Mouse (Mus musculus): ENCODE results near the gene Spns1. TPM values are rescaled to one million over a fixed set of nuclear protein-coding genes. Genes with fewer than 3 reads are reported as not detected.
A peak's percentile ranks its signal among the peaks of the same experiment; 100 is the strongest.
"Not testable (repeated sequence)": the region's sequence is repeated elsewhere in the genome, so short reads cannot be mapped to it uniquely, and the experiment has no call there.

The Spns1 gene
- polyA plus RNA-seq, 1 experiment: 246 TPM

DNA sequence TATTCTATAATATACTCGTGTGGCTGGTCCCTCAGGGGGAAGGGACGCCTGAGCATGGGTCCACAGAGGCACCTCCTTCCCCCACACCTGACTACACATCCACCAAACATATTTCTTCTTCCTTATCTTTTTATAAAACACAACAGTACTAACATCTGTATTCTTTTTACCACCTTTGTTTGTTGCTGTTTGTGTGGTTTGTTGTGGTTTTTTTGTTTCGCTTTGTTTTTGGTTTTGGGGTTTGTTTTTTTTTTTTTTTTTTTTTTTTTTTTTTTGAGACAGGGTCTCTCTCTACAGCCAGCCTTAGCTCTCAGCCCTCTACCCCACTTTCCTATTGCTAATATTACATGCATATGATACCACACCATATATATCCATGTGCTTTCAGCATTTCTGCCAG is 31.3 kb downstream of the Spns1 start:
- DNase-seq: no peak
- no peaks in the 10 kb centered on the region for H3K4me1 ChIP-seq (ENCODE audit: control insufficient read depth, insufficient read depth, low read length)
- no peak overlapping the region for H3K4me3 ChIP-seq (replicated peaks; ENCODE audit: extremely low read depth, low read depth, low read length)
- no peak for TF ChIP-seq POLR2A (IDR thresholded peaks at IDR 0.05; ENCODE audit: borderline replicate concordance, extremely low read depth, low read depth, low read length)
- WGBS: 46% methylated on average over 3 of the region's 3 CpGs

DNA sequence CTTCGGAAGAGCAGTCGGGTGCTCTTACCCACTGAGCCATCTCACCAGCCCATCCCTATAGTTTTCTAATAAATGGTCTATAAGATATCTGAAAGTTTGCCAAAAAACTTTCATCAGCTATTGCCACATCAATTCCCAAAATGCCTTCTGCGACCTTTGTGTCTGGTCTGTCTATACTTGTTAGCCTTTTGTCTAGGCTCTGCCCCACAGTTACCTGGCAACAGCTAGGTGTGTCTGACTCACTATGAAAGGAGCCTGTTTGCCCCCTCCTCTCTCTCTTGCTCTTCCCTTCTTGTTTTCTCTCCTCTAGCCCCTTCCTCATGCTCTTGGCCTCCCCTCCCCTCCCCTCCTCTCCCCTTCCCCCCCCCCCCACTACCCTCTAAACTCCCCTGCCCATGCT is 31.7 kb downstream of the Spns1 start:
- Histone ChIP-seq H3K4me3 (replicated peaks; ENCODE audit: extremely low read depth, low read depth, low read length) (no peak overlapping the region), H3K4me1 (ENCODE audit: control insufficient read depth, insufficient read depth, low read length) (no peaks in the 10 kb centered on the region)
- DNase-seq: no peak
- no peak for TF ChIP-seq CTCF (IDR thresholded peaks at IDR 0.05; ENCODE audit: insufficient read depth, low read length)
- no peak for TF ChIP-seq POLR2A (IDR thresholded peaks at IDR 0.05; ENCODE audit: borderline replicate concordance, extremely low read depth, low read depth, low read length)
- WGBS: 55% methylated on average over 3 of the region's 3 CpGs

DNA sequence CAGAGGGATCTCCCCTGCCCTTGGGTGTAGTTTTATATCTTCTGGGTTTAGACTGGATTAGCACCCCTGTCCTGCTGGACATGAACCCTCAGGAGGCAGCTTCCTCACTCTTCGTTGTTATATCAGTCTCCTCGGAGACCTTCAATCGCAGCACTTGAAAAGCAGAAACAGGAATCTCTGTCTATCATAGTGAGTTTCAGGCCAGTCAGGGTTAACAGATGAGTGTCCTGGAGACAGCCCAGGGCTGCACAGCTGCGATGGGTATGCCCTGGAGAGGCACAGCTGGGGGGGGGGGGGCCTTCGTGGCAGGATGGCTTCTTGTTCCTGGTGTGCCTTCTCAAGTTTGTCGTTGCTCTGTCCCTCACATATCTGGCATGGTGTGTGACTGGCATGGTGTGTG is 36.4 kb downstream of the Spns1 start:
- WGBS: 40% methylated on average over 6 of the region's 6 CpGs
- Histone ChIP-seq H3K4me1 (ENCODE audit: control insufficient read depth, insufficient read depth, low read length) (no peaks in the 10 kb centered on the region), H3K4me3 (replicated peaks; ENCODE audit: extremely low read depth, low read depth, low read length) (no peak overlapping the region)
- DNase-seq: no peak
- TF ChIP-seq POLR2A (IDR thresholded peaks at IDR 0.05; ENCODE audit: borderline replicate concordance, extremely low read depth, low read depth, low read length) (no peak), CTCF (IDR thresholded peaks at IDR 0.05; ENCODE audit: insufficient read depth, low read length) (no peak)

DNA sequence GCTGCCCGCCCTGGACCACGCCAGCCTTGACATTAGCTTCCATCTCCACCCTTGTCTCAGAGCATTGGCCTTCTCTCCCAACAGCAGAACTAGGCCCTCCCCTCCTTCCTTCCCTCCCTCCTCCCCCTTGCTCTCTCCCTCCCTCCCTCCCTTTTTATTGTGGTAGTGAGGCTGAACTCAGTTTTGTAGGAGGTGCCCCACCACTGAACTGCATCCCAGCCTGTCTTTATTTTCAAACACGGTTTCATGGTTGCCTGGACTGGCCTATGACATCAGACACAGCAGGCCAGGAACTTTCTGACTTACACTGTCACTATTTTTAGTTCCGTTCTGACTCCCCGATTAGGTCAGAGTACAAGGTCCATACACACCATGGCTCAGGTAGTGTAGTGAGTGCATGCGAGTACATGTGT is 37.0 kb downstream of the Spns1 start:
- WGBS: 65% methylated on average over 6 of the region's 6 CpGs
- TF ChIP-seq POLR2A (IDR thresholded peaks at IDR 0.05; ENCODE audit: borderline replicate concordance, extremely low read depth, low read depth, low read length) (no peak), CTCF (IDR thresholded peaks at IDR 0.05; ENCODE audit: insufficient read depth, low read length) (no peak)

DNA sequence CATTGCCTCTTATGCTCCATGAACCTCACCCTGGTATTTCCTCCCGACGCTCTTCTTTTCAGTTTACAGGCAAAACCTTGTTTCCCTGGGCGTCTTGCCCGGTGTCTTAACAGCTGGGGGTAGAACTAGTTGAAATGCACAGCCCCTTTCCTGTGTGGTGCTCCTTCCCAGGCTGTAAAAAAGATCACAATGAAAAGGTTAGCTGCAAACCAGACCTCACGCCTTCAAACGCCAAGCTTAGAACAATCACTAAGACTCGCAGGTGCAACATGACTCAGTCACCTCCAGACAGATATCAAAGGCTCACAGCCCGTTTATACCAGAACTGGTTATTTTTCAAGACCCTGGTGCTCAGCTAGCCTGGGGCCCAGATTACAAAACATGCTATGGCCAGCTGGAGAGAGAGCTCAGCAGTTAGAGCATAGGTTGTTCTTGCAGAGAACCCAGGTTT is 37.7 kb downstream of the Spns1 start:
- Histone ChIP-seq H3K4me3 (replicated peaks; ENCODE audit: extremely low read depth, low read depth, low read length) (no peak overlapping the region), H3K4me1 (ENCODE audit: control insufficient read depth, insufficient read depth, low read length) (no peaks in the 10 kb centered on the region)
- 66% methylated on average over 8 of the region's 8 CpGs for WGBS
- no peak for DNase-seq
- TF ChIP-seq CTCF (IDR thresholded peaks at IDR 0.05; ENCODE audit: insufficient read depth, low read length): no peak
- no peak for TF ChIP-seq POLR2A (IDR thresholded peaks at IDR 0.05; ENCODE audit: borderline replicate concordance, extremely low read depth, low read depth, low read length)

More for the DNA sequence above, 37.0 kb downstream of the Spns1 start:
- H3K4me1 ChIP-seq (ENCODE audit: control insufficient read depth, insufficient read depth, low read length): no peaks in the 10 kb centered on the region
- H3K4me3 ChIP-seq (replicated peaks; ENCODE audit: extremely low read depth, low read depth, low read length): no peak overlapping the region
- DNase-seq: no peak

DNA sequence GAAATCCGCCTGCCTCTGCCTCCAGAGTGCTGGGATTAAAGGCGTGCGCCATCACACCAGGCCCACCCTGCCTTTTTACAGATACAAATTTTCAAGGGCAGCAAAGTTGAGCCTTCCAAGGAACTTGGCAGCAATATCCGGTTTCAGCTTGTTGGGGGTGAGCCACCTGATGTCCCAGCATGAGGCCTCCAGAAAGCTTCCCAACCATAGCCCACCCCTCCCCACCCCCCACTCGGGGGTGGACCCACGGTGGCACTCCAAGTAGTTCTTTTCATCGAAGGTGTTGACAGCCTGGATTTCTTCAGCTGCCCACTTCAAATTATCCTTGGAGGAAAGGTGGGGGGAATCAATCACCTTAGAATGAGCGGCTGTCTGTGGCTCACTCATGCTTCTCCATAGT is 38.3 kb downstream of the Spns1 start:
- 79% methylated on average over 8 of the region's 8 CpGs for WGBS
- TF ChIP-seq POLR2A (IDR thresholded peaks at IDR 0.05; ENCODE audit: borderline replicate concordance, extremely low read depth, low read depth, low read length): no peak
- no peak for TF ChIP-seq CTCF (IDR thresholded peaks at IDR 0.05; ENCODE audit: insufficient read depth, low read length)
- no peak for DNase-seq
- no peak overlapping the region for H3K4me3 ChIP-seq (replicated peaks; ENCODE audit: extremely low read depth, low read depth, low read length)
- no peaks in the 10 kb centered on the region for H3K4me1 ChIP-seq (ENCODE audit: control insufficient read depth, insufficient read depth, low read length)

DNA sequence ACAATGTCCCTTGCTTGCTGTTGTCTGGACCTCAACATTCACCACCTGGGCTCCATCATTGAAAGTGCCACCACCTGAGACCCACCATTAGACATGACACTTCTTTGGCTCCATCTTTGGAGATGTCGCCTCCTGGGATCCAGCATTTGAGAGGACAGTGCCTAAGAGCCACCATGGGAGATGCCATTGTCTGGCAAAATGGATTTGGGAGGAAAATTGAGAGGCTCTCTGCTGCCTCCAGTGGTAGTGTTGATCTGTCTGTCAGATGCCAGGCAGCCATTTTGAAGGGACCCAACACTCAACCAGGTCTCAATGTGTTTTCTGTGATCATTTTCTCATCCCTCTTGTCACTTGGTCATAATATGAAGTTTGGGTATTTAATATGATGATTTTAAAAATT is 41.7 kb downstream of the Spns1 start:
- no peak for DNase-seq
- TF ChIP-seq CTCF (IDR thresholded peaks at IDR 0.05; ENCODE audit: insufficient read depth, low read length) (peak; percentile 26; the same call in 1 of the 2 replicates), POLR2A (IDR thresholded peaks at IDR 0.05; ENCODE audit: borderline replicate concordance, extremely low read depth, low read depth, low read length) (no peak)
- WGBS: 85% methylated on average over 1 of the region's 1 CpGs
- no peak overlapping the region for H3K4me3 ChIP-seq (replicated peaks; ENCODE audit: extremely low read depth, low read depth, low read length)
- no peaks in the 10 kb centered on the region for H3K4me1 ChIP-seq (ENCODE audit: control insufficient read depth, insufficient read depth, low read length)

DNA sequence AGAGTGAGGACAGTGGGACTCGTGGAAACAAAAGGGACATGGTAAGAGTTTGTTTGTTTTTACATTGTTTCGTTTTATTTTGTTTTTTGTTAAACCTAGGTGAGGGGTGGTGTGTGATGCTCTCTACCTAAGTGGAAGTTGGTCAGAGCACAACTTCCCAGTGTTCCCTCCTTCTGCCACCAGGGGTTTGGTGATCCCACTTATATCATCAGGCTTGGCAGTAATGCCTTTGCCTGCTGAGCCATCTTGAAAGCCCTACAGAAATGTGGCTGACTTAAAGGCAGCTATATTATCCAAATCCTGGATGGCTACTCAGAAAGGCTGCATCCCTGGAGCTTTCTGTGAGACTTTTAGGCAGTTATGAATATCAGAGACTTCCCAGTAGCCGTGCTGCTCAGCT is 44.6 kb downstream of the Spns1 start:
- H3K4me3 ChIP-seq (replicated peaks; ENCODE audit: extremely low read depth, low read depth, low read length): no peak overlapping the region
- H3K4me1 ChIP-seq (ENCODE audit: control insufficient read depth, insufficient read depth, low read length): no peaks in the 10 kb centered on the region
- TF ChIP-seq CTCF (IDR thresholded peaks at IDR 0.05; ENCODE audit: insufficient read depth, low read length) (no peak), POLR2A (IDR thresholded peaks at IDR 0.05; ENCODE audit: borderline replicate concordance, extremely low read depth, low read depth, low read length) (no peak)
- no peak for DNase-seq
- 46% methylated on average over 3 of the region's 3 CpGs for WGBS

DNA sequence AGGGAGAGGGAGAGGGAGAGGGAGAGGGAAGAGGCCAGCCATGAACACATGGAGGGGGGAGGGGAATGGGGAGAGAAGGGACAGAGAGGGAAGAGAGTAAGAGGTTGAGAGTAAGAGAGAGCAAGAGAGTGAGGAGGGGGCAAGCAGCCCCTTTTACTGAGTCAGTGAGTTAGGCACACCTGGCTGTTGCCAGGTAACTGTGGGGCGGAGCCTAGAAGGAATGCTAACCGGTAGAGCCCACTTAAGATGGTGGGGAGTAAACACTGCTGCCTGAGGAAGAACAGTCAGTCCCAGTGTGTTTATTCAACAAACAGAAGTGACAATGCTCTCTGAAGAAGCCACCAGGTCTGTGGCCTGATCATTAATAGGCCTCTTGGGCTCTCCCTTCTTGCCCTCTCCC is 46.6 kb downstream of the Spns1 start:
- H3K4me1 ChIP-seq (ENCODE audit: control insufficient read depth, insufficient read depth, low read length): no peaks in the 10 kb centered on the region
- no peak overlapping the region for H3K4me3 ChIP-seq (replicated peaks; ENCODE audit: extremely low read depth, low read depth, low read length)
- peak; percentile 25 for DNase-seq
- 37% methylated on average over 2 of the region's 2 CpGs for WGBS
- TF ChIP-seq POLR2A (IDR thresholded peaks at IDR 0.05; ENCODE audit: borderline replicate concordance, extremely low read depth, low read depth, low read length) (no peak), CTCF (IDR thresholded peaks at IDR 0.05; ENCODE audit: insufficient read depth, low read length) (no peak)

DNA sequence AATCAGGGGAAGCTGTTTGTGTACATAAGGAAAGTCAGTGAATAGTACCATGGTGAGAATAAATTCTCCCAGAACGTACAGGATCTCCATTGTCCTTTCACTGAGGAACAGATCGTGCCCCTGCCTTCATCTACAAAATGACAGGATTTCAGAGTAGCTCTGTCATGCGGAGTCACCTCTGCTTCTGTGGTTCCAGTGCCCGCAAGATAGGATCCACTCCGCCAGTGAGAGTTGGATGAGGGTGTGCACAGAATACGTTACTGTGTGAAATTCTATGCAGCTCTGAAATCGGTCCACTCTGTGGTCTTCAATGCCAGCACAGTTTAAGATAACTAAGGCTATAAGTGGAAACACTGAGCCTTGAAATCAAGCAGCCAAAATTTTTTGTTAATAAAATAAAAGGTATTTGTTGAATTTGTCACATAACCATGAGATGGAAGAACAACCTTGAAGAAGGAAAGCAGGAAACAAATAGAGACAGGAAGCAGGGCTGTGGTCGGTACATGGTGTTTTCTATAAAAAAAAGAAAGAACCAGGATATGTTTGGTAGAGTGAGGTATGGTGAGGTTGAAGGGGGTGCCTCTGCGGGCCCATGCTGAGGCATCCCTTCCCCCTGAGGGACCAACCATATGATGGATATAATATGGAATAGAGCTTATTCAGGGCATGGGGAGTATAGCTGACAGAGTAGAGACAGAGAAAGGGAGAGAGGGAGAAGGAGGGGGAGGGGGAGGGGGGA is 47.2 kb downstream of the Spns1 start:
- DNase-seq: no peak
- no peak for TF ChIP-seq POLR2A (IDR thresholded peaks at IDR 0.05; ENCODE audit: borderline replicate concordance, extremely low read depth, low read depth, low read length)
- no peak for TF ChIP-seq CTCF (IDR thresholded peaks at IDR 0.05; ENCODE audit: insufficient read depth, low read length)
- Histone ChIP-seq H3K4me3 (replicated peaks; ENCODE audit: extremely low read depth, low read depth, low read length) (no peak overlapping the region), H3K4me1 (ENCODE audit: control insufficient read depth, insufficient read depth, low read length) (no peaks in the 10 kb centered on the region)
- 60% methylated on average over 9 of the region's 9 CpGs for WGBS

DNA sequence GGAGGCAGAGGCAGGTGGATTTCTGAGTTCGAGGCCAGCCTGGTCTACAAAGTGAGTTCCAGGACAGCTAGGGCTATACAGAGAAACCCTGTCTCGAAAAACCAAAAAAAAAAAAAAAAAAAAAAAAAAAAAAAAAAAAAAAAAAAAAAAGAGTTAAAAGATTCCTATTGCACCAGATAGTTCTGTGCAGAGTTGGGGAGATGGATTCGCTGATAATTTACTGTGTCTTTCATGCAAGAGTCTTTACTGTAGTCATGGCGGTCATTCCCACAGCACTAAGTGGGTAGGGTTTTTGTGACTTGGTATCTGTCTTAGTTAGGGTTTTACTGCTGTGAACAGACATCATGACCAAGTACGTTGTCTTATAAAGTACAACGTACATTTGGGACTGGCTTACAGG is 48.4 kb downstream of the Spns1 start:
- H3K4me3 ChIP-seq (replicated peaks; ENCODE audit: extremely low read depth, low read depth, low read length); H3K4me1 ChIP-seq (ENCODE audit: control insufficient read depth, insufficient read depth, low read length); DNase-seq: not testable (repeated sequence)
- WGBS: 83% methylated on average over 5 of the region's 6 CpGs

DNA sequence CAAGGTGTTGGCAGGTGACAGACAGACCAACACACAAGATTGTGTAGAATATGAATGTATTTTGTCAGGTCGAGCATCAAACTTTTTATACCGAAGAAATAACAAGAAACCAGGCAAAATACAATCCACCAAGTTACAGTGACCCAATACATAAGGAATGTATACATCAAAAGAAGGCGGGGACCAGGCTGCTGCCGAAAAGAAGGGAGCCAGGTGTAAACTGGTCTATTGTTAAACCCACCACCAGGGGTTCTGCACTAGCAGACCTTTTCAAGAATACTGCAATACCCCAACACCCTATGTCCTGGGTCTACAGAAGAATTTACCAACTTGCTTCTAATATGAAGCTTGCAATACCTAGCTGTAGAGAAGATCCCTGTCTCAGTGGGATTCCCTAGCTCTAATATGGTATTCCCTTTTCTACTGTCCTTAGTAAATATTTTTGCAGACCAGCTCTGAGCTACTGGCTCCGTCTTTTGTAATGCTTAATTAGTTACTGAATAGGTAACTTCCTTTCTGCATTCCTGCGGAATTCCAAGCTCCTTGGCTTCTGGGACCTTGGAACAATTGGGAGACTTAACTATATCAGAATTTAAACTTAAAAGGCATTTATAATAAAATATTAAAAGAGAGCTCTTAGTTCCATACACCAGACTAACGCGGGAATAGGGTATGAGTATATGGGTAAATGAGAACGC is 51.5 kb downstream of the Spns1 start:
- not testable (repeated sequence) for DNase-seq; H3K4me1 ChIP-seq (ENCODE audit: control insufficient read depth, insufficient read depth, low read length); H3K4me3 ChIP-seq (replicated peaks; ENCODE audit: extremely low read depth, low read depth, low read length)
- WGBS: 18% methylated on average over 9 of the region's 9 CpGs

All from lung, adult 2 months (tissue).